Mouse (Mus musculus): Measurements from ENCODE around the gene Sbf1.

- no peak for TF ChIP-seq GATA1 (IDR thresholded peaks at IDR 0.05; ENCODE audit: borderline replicate concordance, low read length)
- no peak for TF ChIP-seq CTCF (IDR thresholded peaks at IDR 0.05; ENCODE audit: low read depth, low read length)
Measured at GRCm38 (mm10) chr15:89343325-89343724, 28.2 kb upstream of the Sbf1 start.

All from G1E (cell line).